Mouse (Mus musculus): Measurements from ENCODE around the gene Ascc2.

The Ascc2 gene

DNA sequence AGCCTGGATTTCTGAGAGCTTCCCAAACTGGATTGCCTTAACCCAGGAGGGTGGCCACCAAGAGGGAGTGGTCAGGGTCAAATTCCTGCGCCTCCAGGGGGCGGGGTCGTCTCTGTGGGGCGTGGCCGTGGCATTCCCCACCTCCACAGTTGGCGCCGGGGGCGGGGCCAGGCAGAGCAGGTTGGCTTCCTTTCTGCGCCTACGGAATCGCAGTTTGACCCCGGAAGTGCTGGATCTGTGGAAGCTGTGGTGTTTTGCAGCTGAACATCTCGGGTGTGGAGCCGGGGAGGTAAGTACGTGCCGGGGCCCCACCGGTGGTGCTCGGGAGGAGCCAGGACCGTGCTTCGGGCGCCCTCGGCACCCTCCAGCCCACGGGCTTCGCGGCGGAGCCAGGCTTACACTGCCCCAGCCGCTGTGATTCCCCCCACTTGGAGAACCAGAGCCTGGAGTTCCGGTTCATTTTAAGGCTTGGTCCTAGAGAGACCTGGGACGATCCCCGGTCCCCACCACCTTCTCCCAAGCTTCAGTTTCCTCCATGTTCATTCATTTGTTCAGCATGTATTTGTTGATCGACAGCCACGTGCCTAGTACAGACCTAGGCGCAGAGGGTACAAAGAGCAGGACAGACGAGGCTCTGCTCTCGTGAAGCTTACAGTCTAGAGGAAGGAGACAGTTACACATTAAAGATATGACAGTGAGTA is at the start of gene Ascc2:
TSS of gene Ascc2 (plus strand) at position 214 of the 701 bp plus-strand sequence.
- DNase-seq = peak; percentile 97

DNA sequence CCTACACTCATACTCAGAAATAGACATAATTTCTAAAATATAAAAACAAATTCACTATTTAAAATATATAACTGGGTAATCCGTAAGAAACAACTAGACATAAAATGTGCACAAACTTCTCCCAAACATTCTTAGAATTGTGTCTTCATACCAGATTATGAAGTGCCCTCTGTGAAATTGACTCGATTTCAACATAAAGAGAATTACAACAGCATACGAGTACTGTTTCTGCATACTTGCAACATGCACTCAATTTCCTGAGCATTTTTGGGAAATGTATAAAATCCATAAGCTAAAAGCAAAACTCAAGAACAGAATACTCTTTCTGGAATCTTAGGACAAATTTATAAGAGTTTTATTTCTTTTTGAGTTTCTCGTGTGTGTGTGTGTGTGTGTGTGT is 45.7 kb upstream of the Ascc2 start:
- no peak for DNase-seq

- no peak for DNase-seq
Observed at GRCm38 (mm10) chr11:4593491-4593848, 44.1 kb upstream of the Ascc2 start.

DNA sequence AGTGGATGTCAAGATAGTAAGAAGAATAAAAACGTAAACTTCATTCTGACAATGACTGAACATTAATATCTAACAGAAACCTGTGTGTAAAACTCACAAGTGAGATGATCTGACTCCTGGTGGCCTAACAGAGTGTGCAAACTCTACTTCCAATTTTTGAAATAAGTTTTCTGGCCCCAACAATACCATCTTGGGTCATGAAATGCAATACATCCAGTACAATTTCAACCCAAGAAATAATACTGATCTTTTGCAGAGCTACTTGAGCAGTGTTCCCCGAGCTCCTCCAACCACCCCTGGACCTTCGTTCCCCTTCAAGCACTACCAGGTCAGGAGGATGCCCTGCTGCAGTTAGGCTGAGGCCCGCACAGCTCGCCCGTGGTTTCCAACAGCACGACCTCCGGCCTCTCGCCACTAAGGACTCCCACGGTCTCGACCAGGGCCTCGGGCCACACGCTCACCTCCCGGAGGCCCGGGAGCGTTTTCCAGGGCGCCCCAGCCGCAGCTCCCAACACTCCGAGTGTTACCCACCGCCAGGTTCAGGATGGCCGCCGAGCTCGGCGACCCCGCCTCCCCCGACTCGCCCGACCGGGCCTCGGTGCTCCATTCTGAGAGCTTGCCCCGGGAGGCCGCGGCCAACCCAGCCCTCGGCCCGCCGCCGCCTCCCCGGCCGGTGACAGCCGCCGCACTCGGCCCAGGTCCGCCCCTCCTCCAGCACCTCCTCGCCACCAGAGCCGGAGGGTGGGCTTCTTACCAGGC is 43.5 kb upstream of the Ascc2 start:
- peak; percentile 53 for DNase-seq

DNA sequence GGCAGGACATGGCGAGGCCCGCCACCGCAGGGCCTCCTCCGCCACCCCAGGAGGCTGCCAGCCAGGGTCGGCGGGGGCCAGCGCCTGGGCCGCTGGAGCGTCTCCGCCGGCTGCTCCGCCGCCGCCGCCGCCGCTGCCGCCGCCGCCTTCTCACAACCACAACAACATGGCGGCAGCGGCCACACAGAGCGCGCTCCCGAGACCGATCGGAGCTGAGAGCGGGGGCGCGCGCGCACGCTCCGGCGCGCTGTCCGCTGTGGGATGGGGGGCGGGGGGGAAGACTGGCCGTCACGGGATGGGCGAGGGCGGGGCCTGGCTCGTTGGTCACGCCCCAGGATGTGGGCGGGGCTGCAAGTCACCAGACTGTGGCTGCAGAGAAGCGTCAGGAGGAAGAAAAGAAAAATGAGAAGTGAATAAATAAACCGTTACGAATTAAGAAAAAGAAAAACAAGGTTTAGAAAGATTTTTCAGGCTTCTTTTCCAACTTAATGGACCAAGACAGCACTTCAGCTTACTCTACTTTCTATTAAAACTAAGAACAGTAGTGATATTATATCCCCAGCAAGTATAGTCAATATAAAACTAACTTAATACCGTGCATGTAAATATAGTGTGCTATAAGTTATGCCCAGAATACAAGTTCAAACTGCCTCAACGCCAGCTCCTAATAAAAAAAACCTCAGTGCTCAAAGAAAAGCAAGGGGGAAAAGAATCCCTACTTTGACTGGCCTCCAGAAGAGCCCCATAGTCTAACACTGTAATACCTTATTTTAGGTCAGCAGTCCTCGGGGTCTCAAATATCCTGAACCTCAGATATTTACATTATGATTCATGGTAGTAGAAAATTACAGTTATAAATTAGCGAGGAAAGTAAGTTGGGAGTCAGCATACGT is 42.7 kb upstream of the Ascc2 start, which contains the start of gene Mtmr3:
TSS of gene Mtmr3 (minus strand) at position 256 of the 893 bp plus-strand sequence.
- peak; percentile 98 for DNase-seq

DNA sequence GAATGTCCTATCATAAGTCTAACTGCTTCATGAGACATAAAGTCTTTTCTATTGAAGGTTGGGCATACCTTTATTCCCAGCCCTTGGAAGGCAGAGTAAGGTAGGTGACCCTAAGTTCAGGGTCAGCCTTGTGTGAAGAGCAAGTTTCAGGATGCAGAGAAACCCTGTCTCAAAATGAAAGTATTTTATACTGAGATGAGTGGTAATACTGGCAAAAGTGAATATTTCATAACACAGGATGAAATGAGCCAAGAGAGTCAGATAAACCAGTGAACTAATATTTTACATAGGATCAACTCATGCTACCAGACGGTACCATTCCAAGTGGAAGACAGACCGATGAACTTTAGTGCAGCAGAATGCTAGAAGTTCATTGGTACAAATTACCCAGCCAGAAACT is 39.1 kb upstream of the Ascc2 start:
- no peak for DNase-seq

GRCm38 (mm10) chr11:4599916-4600315 is 37.6 kb upstream of the Ascc2 start:
- no peak for DNase-seq

DNA sequence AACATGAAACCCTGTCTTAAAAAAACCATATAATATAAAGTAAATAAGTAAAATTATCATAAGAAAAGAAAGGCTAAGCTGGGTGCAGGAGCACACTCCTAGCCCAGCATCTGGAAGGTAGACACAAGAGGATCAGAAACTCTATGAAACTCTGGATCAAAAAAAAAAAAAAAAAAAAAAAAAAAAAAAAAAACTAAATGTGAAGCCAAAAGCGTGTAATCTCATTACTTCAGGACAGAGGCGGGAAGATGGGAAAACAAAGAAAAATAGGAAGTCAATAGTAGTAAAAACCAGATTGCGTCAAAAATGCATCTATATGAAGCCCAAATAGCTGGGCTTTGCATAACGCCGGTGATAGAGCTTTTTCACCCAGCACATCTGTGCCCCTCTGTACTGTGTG is 35.7 kb upstream of the Ascc2 start:
- DNase-seq = no peak

DNA sequence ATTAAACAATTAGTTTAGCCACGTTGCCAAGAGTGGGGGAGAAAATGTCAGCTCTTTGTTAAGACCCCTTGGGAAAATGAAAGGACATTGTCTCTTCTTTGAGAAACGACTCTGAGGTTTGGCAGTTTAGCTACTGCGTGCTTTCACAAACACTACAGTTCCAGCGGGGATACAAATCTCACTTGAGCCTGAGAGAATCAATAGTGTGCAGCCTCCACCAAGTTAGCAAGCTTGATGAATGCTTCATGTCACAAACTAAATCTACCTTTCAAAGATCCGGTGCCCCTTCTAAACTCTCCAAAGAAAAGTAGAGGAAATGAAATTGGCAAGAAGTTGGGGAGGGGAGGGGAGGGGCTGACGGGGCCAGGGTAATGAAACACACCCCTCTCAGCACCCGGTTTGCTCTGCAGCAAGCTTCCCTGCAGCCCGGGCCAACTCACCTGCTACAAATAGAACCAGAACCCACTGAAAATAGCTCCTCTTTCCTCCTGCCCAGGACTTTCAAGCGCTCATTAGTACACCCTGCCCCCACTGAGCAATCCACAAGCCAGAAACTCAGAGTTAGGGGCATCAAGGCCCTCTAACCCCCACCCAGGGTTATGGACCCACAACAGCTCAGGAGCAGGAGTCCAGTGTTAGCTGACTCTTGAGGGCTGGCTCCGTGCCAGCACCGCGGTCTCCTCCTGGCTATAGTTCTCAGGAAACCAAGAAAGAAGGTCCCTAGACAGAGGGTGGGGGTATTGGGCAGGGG is 34.7 kb upstream of the Ascc2 start:
- DNase-seq = peak; percentile 31

- no peak for DNase-seq
Observed at GRCm38 (mm10) chr11:4604441-4604840, 33.1 kb upstream of the Ascc2 start.

DNA sequence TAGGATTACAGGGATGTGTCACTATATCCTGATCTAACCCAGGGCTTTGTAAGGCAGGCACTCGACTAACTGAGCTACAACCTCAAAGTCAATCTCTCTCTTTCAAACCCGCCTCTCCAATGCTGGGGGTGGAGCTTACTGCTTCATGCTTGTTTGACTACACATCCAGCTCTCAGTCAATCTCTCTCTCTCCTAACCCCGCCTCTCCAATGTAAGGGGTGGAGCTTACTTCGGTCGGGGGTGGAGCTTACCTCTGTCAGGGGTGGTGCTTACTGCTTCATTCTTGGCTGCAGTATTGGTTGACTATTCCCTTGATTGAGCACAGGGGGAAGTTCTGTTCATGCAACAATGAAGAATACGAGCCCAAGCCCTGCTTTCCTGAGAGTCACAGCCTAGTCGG is 32.1 kb upstream of the Ascc2 start:
- DNase-seq = peak; percentile 59

DNA sequence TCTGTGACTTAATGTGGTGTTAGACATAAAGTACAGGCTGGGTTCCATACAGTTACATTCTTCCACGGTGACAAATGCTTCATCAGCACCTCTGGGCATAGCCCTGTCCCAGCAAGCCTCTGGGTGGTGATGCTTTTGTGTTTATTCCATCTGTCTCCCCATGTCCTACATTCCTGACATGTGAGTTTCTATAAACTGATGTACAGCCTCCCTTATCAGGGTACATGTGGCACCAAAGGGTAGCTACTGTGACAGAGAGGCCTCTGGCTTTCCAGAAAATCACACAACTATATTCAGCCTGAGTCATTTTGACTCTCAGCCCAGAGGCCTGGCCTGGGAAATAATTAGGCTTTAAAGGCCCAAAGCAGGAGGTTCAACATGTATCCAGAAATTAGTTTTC is 31.0 kb upstream of the Ascc2 start:
- DNase-seq = no peak

- no peak for DNase-seq
Observed at GRCm38 (mm10) chr11:4611904-4612303, 25.6 kb upstream of the Ascc2 start.

DNA sequence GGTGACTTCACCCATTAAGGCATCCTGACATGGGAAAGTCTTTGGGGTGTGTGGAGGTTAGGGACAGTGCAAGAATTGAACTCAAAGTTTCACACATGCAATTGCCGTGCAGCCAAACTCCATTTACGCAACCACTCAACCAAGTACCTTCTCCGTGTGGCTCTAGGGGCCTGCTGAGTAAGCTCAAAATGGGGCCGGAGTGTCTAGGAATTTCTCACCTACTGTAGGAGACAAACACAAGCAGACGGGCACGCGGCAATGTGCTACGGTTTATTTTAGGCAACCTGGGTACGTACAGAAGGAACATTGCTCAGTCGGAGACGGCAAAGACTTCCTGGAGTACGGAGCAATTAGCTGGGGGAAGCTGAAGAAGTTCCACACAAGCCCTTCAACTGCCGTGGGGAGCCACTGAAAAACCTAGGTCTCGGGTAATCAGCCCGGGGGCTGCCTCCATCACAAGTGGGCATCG is 17.5 kb upstream of the Ascc2 start, which contains the start of gene Gm11032:
TSS of gene Gm11032 (plus strand) at position 51 of the 469 bp plus-strand sequence.
- DNase-seq = no peak

DNA sequence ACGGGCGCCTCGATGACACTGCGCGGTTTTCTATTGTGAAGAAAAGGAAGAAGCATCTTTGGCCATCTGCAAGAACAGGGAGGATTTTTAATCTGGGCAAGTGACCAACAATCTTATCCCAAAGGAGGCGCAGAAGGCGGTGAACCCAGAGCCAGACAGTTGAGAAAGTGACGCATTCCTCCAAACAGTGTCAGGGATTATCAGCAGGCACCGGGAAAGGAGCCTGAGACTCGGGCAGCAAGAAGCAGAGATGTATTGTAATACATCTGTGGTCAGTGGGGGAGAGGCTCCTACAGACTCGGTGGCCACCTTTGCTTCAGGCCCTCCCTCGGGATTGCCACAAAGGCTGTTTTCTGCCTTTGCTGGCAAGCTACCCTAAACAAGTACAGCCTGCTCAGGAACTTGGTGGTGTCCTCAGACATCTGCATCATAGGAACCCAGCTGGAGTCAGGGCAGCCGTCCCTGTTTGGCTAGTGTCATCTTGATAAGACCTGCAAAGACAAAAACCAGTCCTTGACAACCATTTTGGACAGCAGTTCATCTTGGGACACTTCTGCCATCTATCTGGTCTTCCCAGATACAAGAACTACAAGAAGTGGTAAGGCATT is 16.9 kb upstream of the Ascc2 start:
- peak; percentile 41 for DNase-seq

DNA sequence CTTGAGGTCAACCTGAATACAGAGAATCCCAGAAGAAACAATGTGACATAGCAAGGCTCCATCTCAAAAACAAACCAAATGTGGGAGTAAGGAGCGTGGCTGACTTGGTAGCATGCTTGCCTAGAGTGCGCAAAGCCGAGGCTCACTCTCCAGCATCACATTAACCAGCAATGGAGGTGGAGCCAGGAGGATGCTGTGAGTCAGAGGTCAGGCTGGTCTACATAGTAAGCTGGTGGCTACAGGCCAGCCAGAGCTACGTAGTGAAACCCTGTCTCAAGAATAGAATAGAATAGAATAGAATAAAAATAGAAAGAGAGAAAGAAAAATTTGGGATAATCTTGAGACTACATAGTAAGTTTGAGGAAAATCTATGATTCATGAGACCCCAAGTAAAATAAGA is 15.7 kb upstream of the Ascc2 start:
- DNase-seq = no peak

DNA sequence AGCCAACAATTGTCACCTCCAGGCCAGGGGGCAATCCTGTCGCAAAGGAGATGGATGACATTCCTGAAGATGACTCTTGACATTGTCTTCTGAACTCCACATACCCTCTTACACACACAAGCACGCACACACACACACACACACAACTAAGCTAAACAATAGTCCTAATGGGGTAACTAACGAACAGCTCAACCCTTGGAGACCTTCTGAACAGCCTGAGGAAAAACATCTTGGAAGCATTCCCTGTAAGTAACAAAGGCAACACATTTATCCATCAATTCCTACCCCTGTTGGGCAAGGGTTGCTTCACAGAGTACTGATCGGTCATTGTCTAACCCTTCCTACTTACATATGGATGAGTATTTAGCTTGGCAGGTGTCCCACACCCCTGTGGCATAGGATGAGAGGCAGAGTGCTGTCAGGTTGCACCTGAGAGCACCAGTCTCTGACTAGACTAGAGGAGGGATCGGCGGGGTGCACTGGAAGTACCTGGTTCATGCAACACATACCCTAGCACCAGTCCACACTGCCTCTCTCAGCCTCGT is 15.0 kb upstream of the Ascc2 start:
- no peak for DNase-seq

DNA sequence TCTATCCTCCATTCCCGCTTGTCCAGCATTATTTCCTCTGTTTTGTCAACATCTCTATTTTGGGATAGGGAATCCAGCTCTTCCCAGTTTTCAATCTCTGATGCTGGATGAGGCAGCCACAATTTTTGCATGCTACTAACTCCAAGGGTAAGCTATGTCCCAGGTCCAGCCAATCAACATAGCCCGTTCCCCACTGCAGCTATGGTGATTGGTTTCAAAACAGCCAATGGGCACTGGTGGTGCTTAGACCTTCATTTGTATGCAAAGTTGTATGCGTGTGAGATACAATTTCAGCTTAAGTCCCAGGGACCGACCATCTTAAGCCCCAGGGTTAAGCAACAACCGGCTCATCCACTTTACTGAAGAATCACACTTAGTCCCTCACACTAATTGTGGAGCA is 14.6 kb upstream of the Ascc2 start:
- no peak for DNase-seq

GRCm38 (mm10) chr11:4625931-4626330 is 11.6 kb upstream of the Ascc2 start:
- DNase-seq = no peak

DNA sequence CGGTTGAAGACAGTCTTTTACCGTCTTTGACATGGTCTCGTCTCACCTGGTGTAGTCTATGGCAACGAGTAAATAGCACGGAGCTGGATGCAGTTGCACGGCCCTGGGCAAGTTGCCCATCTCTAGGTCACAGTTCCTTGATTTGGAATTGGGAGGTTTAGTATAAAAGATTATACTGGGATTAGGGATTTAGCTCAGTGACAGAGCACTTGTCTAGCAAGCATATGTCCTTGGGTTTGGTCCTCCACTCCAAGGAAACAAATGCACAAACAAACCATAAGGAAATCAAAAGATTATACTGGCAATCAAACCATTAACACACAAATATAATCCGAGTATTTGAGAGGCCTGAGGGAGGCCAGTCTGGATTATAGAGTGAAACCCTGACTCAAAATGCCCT is 9.9 kb upstream of the Ascc2 start:
- no peak for DNase-seq

DNA sequence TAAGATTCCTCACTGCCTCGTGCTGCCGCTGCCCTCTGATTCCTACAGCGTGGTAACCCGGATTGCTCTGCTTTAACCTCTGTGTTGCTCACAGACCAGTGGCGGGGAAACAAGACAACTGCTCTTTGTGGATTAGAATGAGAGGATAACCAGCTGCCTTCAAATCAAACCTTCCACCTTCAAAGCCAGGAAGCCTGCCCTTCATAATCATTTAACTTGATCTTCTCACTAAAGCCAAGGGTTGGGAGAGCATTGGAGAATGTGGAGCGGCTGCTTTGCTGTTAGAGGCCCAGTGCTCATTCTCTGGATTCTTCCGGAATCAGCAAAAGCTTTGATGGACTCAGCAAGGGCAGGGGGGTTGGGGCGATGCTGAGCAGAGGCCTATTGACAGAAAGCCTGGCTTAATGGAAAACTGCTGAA is 7.7 kb upstream of the Ascc2 start:
- peak; percentile 77 for DNase-seq

DNA sequence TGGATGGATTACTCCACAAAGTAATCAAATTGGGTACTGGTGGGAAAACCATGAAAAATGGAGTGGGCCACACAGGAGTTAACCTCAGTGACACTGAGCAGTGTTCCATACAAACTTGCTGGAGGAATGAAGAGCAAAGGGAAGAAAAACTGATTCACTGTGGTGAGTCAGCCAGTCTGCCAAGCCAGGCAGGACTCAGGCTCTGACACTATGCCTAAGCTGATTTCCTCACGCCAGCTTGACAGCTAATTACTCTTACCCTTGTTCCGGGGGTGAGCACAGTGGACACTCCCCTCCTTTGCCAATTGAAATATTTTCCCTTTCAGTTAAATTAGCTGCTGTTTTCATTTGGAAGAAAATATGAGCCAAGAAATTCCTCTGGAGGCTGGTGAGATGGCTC is 4.1 kb upstream of the Ascc2 start:
- peak; percentile 32 for DNase-seq
